In genomic region chr2:80266894-80267293, GRCm38 (mm10) we compare ENCODE assay signal across 8 mouse cellular contexts. TPM values are rescaled to one million over a fixed set of nuclear protein-coding genes. Genes with fewer than 3 reads are reported as not detected.
DNase-seq lines count a peak whose midpoint lies in the region; ATAC-seq and TF ChIP-seq lines count a peak whose summit lies in the region.

No protein-coding gene starts in this region.

- H3K4me3 ChIP-seq in forebrain, embryonic 16.5 days (replicated peaks; ENCODE audit: low read length) = no peak overlapping the region
- no peak overlapping the region for H3K4me3 ChIP-seq in lung, embryonic 14.5 days (ENCODE audit: low read depth, low read length)

- H3K4me2 ChIP-seq in forebrain, embryonic 16.5 days (ENCODE audit: low read length) = 0 out of 2 replicates have a peak overlapping the region, but pooled peaks have one; percentile 5
- H3K4me2 ChIP-seq in lung, embryonic 14.5 days = peak overlapping the region; percentile 35

- ATAC-seq in forebrain, embryonic 16.5 days = peak; percentile 66
- ATAC-seq in hematopoietic stem cell, adult 5-6 weeks (replicated peaks in 1 of 2; ENCODE audit: insufficient read depth in 1 of 2, low FRiP score in 2 of 2, low TSS enrichment in 1 of 2, low read depth in 1 of 2, poor library complexity in 2 of 2, severe bottlenecking in 2 of 2) = peak; percentile 98 to 99
- ATAC-seq in lung, embryonic 14.5 days (ENCODE audit: insufficient read depth) = peak; percentile 68; the same call in 1 of the 2 replicates
- peak; percentile 99 for ATAC-seq in neutrophil, adult 5-6 weeks (ENCODE audit: extremely low read depth, insufficient number of reproducible peaks, low FRiP score, poor library complexity, severe bottlenecking)

- H3K36me3 ChIP-seq in forebrain, embryonic 16.5 days (ENCODE audit: control insufficient read depth, insufficient read depth) = no peaks in the 10 kb centered on the region
- H3K36me3 ChIP-seq in lung, embryonic 14.5 days (ENCODE audit: insufficient read depth) = no peaks in the 10 kb centered on the region

- H3K27ac ChIP-seq in forebrain, embryonic 16.5 days (ENCODE audit: low read length) = no peak overlapping the region
- H3K27ac ChIP-seq in lung, embryonic 14.5 days (ENCODE audit: low read depth) = no peak overlapping the region

- H3K4me1 ChIP-seq in forebrain, embryonic 16.5 days (replicated peaks; ENCODE audit: control insufficient read depth, insufficient read depth, low read length) = no peaks in the 10 kb centered on the region
- no peaks in the 10 kb centered on the region for H3K4me1 ChIP-seq in lung, embryonic 14.5 days (ENCODE audit: insufficient read depth)

- H3K9me3 ChIP-seq in forebrain, embryonic 16.5 days (ENCODE audit: control insufficient read depth, low read length) = no peaks in the 10 kb centered on the region
- H3K9me3 ChIP-seq in lung, embryonic 14.5 days (ENCODE audit: low read depth, low read length) = no peaks in the 10 kb centered on the region

- WGBS in forebrain, embryonic 16.5 days = 18% methylated on average over 11 of the region's 11 CpGs
- WGBS in lung, embryonic 14.5 days = 14% methylated on average over 11 of the region's 11 CpGs

- DNase-seq in MN1 (ENCODE audit: low spot score) = peak; percentile 26
- DNase-seq in cerebellum, adult 18-20 months = peak; percentile 25 to 35
- peak; percentile 61 to 84 for DNase-seq in layer of hippocampus, adult 8-10 months (ENCODE audit: low spot score in 2 of 2)
- peak; percentile 91 for DNase-seq in lung, embryonic 14.5 days
- DNase-seq in thymus, postnatal 25 days = peak; percentile 43

- no peak overlapping the region for H3K9ac ChIP-seq in forebrain, embryonic 16.5 days (replicated peaks; ENCODE audit: low read depth, low read length)
- no peak overlapping the region for H3K9ac ChIP-seq in lung, embryonic 14.5 days

- peak; percentile 92 for TF ChIP-seq CTCF in lung, embryonic 14.5 days (IDR thresholded peaks at IDR 0.05; ENCODE audit: low read depth)

- no peaks in the 10 kb centered on the region for H3K27me3 ChIP-seq in forebrain, embryonic 16.5 days (replicated peaks; ENCODE audit: control insufficient read depth, insufficient read depth, low read length)
- no peaks in the 10 kb centered on the region for H3K27me3 ChIP-seq in lung, embryonic 14.5 days (ENCODE audit: insufficient read depth, low read length)

RNA-seq across cellular contexts. Expression of gene Prdx6b, which starts 25.4 kb away (rescaled TPM):
- polyA plus RNA-seq in forebrain, embryonic 16.5 days (2015; fragmentation: Nextera tagmentation; extraction: Ambion mirVana) = not detected in 2 replicates
- not detected in 2 replicates for total RNA-seq in hematopoietic stem cell, adult 5-6 weeks (2017)
- total RNA-seq in layer of hippocampus, adult 8-10 months (2022) = not detected
- not detected in 2 replicates for polyA plus RNA-seq in lung, embryonic 14.5 days (2014; fragmentation: Nextera tagmentation; extraction: Ambion mirVana)
- total RNA-seq in neutrophil, adult 5-6 weeks (2017) = 0.25 TPM in 1 of 2 replicates, not detected in the other

RNA-seq across cellular contexts. Expression of gene Dnajc10, which starts 48.4 kb away (rescaled TPM):
- polyA plus RNA-seq in forebrain, embryonic 16.5 days (2015; fragmentation: Nextera tagmentation; extraction: Ambion mirVana) = 58.9 and 61.4 TPM in 2 replicates
- total RNA-seq in hematopoietic stem cell, adult 5-6 weeks (2017) = 98.7 and 107 TPM in 2 replicates
- total RNA-seq in layer of hippocampus, adult 8-10 months (2022) = 10 to 100 TPM; 60.3 to 65.4 (median 63.2) TPM
- polyA plus RNA-seq in lung, embryonic 14.5 days (2014; fragmentation: Nextera tagmentation; extraction: Ambion mirVana) = 108 and 113 TPM in 2 replicates
- total RNA-seq in neutrophil, adult 5-6 weeks (2017) = 64.7 and 67.5 TPM in 2 replicates

Comparison
In these comparisons a context has a peak if more than half of its experiments do, and no peak if none do; other contexts are left out.
1. DNase-seq: peak in every context shown above with its lines; median percentile 91 in lung, embryonic 14.5 days; 72 in layer of hippocampus, adult 8-10 months; 43 in thymus, postnatal 25 days; 30 in cerebellum, adult 18-20 months; 26 in MN1.